Comparison of ENCODE assay signal across 8 mouse cellular contexts in genomic region chr2:77341575-77342332, GRCm38 (mm10).
DNase-seq lines count a peak whose midpoint lies in the region; ATAC-seq lines count a peak whose summit lies in the region.

No protein-coding gene starts in this region.

- ATAC-seq in hematopoietic stem cell, adult 5-6 weeks (replicated peaks in 1 of 2; ENCODE audit: insufficient read depth in 1 of 2, low FRiP score in 2 of 2, low TSS enrichment in 1 of 2, low read depth in 1 of 2, poor library complexity in 2 of 2, severe bottlenecking in 2 of 2) = peak; percentile 97

- peak; percentile 41 for DNase-seq in MN1 (ENCODE audit: low spot score)
- DNase-seq in cerebellum, adult 11-12 months = peak; percentile 87
- DNase-seq in forelimb bud, embryonic 11.5 days (ENCODE audit: low read depth, low spot score) = peak; percentile 91
- peak; percentile 89 to 98 for DNase-seq in layer of hippocampus, adult 8-10 months (ENCODE audit: low spot score in 2 of 2)
- DNase-seq in lung, postnatal 14 days = peak; percentile 97
- DNase-seq in right cerebral cortex, adult 18-20 months = peak; percentile 94
- DNase-seq in urinary bladder, adult 18-20 months (ENCODE audit: low spot score in 2 of 2) = peak; percentile 89 to 92

Comparison
In these comparisons a context has a peak if more than half of its experiments do, and no peak if none do; other contexts are left out.
1. Peak in every context shown above with its lines: DNase-seq and ATAC-seq.
2. DNase-seq: peak in every context shown above with its lines; median percentile 97 in lung, postnatal 14 days; 94 in right cerebral cortex, adult 18-20 months; 94 in layer of hippocampus, adult 8-10 months; 91 in forelimb bud, embryonic 11.5 days; 90 in urinary bladder, adult 18-20 months; 87 in cerebellum, adult 11-12 months; 41 in MN1.